Mouse (Mus musculus): ENCODE results near the gene Tgm3. TPM values are rescaled to one million over a fixed set of nuclear protein-coding genes. Genes with fewer than 3 reads are reported as not detected.

Tgm3 gene
- total RNA-seq (2014; rRNA removed): 0.48 and 0.77 TPM in 2 replicates
- 0.12 and 0.16 TPM in 2 replicates for polyA plus RNA-seq (2015; fragmentation: Nextera tagmentation; extraction: Ambion mirVana)

GRCm38 (mm10) chr2:130012026-130012425 lies at the start of gene Tgm3:
Gene Tgm3, plus strand, starts transcription at chr2:130012349.
- Histone ChIP-seq H3K9me3 (ENCODE audit: low read length) (no peaks in the 10 kb centered on the region), H3K4me3 (ENCODE audit: low read depth, low read length) (no peak within 1 kb of the TSS), H3K27ac (ENCODE audit: low read depth, low read length) (no peak within 1 kb of the TSS), H3K36me3 (ENCODE audit: insufficient read depth) (no peaks in the 10 kb centered on the region), H3K4me1 (ENCODE audit: insufficient read depth) (no peaks in the 10 kb centered on the region), H3K9ac (no peak within 1 kb of the TSS), H3K27me3 (ENCODE audit: insufficient read depth, low read length) (no peaks in the 10 kb centered on the region), H3K4me2 (ENCODE audit: low read depth) (no peak within 1 kb of the TSS)
- DNase-seq (no peak), ATAC-seq (no peak)
- 40% methylated on average over 7 of the region's 7 CpGs for WGBS
- no peak for TF ChIP-seq CTCF (IDR thresholded peaks at IDR 0.05; ENCODE audit: low read depth)

GRCm38 (mm10) chr2:129980608-129981007 lies 31.5 kb upstream of the Tgm3 start:
- Histone ChIP-seq H3K4me1 (ENCODE audit: insufficient read depth) (no peaks in the 10 kb centered on the region), H3K4me3 (ENCODE audit: low read depth, low read length) (no peak overlapping the region), H3K9me3 (ENCODE audit: low read length) (no peaks in the 10 kb centered on the region), H3K27ac (ENCODE audit: low read depth, low read length) (no peak overlapping the region), H3K36me3 (ENCODE audit: insufficient read depth) (no peaks in the 10 kb centered on the region), H3K27me3 (ENCODE audit: insufficient read depth, low read length) (no peaks in the 10 kb centered on the region), H3K9ac (no peak overlapping the region), H3K4me2 (ENCODE audit: low read depth) (no peak overlapping the region)
- DNase-seq: no peak
- no peak for TF ChIP-seq CTCF (IDR thresholded peaks at IDR 0.05; ENCODE audit: low read depth)
- 92% methylated on average over 4 of the region's 4 CpGs for WGBS
- ATAC-seq: no peak

GRCm38 (mm10) chr2:129987527-129988045 lies 24.6 kb upstream of the Tgm3 start:
- H3K9ac ChIP-seq: no peak overlapping the region
- peak overlapping the region; percentile 45; the same call in 1 of the 2 replicates for H3K27ac ChIP-seq (ENCODE audit: low read depth, low read length)
- peak; percentile 29; the same call in 1 of the 2 replicates for ATAC-seq
- no peak overlapping the region for H3K4me3 ChIP-seq (ENCODE audit: low read depth, low read length)
- 60% methylated on average over 6 of the region's 6 CpGs for WGBS
- TF ChIP-seq CTCF (IDR thresholded peaks at IDR 0.05; ENCODE audit: low read depth): no peak
- H3K4me1 ChIP-seq (ENCODE audit: insufficient read depth): no peaks in the 10 kb centered on the region
- no peak overlapping the region for H3K4me2 ChIP-seq (ENCODE audit: low read depth)
- H3K27me3 ChIP-seq (ENCODE audit: insufficient read depth, low read length): no peaks in the 10 kb centered on the region
- no peaks in the 10 kb centered on the region for H3K36me3 ChIP-seq (ENCODE audit: insufficient read depth)
- no peaks in the 10 kb centered on the region for H3K9me3 ChIP-seq (ENCODE audit: low read length)
- peak; percentile 11 for DNase-seq

GRCm38 (mm10) chr2:129989646-129990045 lies 22.5 kb upstream of the Tgm3 start:
- Histone ChIP-seq H3K27me3 (ENCODE audit: insufficient read depth, low read length) (no peaks in the 10 kb centered on the region), H3K4me1 (ENCODE audit: insufficient read depth) (no peaks in the 10 kb centered on the region), H3K9me3 (ENCODE audit: low read length) (no peaks in the 10 kb centered on the region), H3K4me2 (ENCODE audit: low read depth) (no peak overlapping the region), H3K4me3 (ENCODE audit: low read depth, low read length) (no peak overlapping the region), H3K27ac (ENCODE audit: low read depth, low read length) (no peak overlapping the region), H3K9ac (no peak overlapping the region), H3K36me3 (ENCODE audit: insufficient read depth) (no peaks in the 10 kb centered on the region)
- TF ChIP-seq CTCF (IDR thresholded peaks at IDR 0.05; ENCODE audit: low read depth): no peak
- 91% methylated on average over 2 of the region's 2 CpGs for WGBS
- ATAC-seq: no peak
- DNase-seq: no peak

GRCm38 (mm10) chr2:129994468-129994867 lies 17.7 kb upstream of the Tgm3 start:
- no peak for DNase-seq
- Histone ChIP-seq H3K9ac (no peak overlapping the region), H3K36me3 (ENCODE audit: insufficient read depth) (no peaks in the 10 kb centered on the region), H3K4me3 (ENCODE audit: low read depth, low read length) (no peak overlapping the region), H3K27ac (ENCODE audit: low read depth, low read length) (no peak overlapping the region), H3K27me3 (ENCODE audit: insufficient read depth, low read length) (no peaks in the 10 kb centered on the region), H3K9me3 (ENCODE audit: low read length) (no peaks in the 10 kb centered on the region), H3K4me1 (ENCODE audit: insufficient read depth) (no peaks in the 10 kb centered on the region), H3K4me2 (ENCODE audit: low read depth) (no peak overlapping the region)
- 78% methylated on average over 3 of the region's 3 CpGs for WGBS
- no peak for ATAC-seq
- no peak for TF ChIP-seq CTCF (IDR thresholded peaks at IDR 0.05; ENCODE audit: low read depth)

GRCm38 (mm10) chr2:129998476-129998875 lies 13.7 kb upstream of the Tgm3 start:
- H3K4me2 ChIP-seq (ENCODE audit: low read depth): no peak overlapping the region
- peak overlapping the region; percentile 50 for H3K27ac ChIP-seq (ENCODE audit: low read depth, low read length)
- no peak; the same call in 1 of the 2 replicates for TF ChIP-seq CTCF (IDR thresholded peaks at IDR 0.05; ENCODE audit: low read depth)
- WGBS: 53% methylated on average over 7 of the region's 7 CpGs
- H3K36me3 ChIP-seq (ENCODE audit: insufficient read depth): no peaks in the 10 kb centered on the region
- ATAC-seq: peak; percentile 81
- DNase-seq: peak; percentile 86
- no peaks in the 10 kb centered on the region for H3K4me1 ChIP-seq (ENCODE audit: insufficient read depth)
- no peak overlapping the region for H3K4me3 ChIP-seq (ENCODE audit: low read depth, low read length)
- H3K27me3 ChIP-seq (ENCODE audit: insufficient read depth, low read length): no peaks in the 10 kb centered on the region
- H3K9ac ChIP-seq: no peak overlapping the region
- H3K9me3 ChIP-seq (ENCODE audit: low read length): no peaks in the 10 kb centered on the region

GRCm38 (mm10) chr2:129999296-129999695 lies 12.9 kb upstream of the Tgm3 start:
- no peaks in the 10 kb centered on the region for H3K4me1 ChIP-seq (ENCODE audit: insufficient read depth)
- no peaks in the 10 kb centered on the region for H3K9me3 ChIP-seq (ENCODE audit: low read length)
- 76% methylated on average over 4 of the region's 4 CpGs for WGBS
- no peaks in the 10 kb centered on the region for H3K27me3 ChIP-seq (ENCODE audit: insufficient read depth, low read length)
- no peaks in the 10 kb centered on the region for H3K36me3 ChIP-seq (ENCODE audit: insufficient read depth)
- ATAC-seq (no peak), DNase-seq (no peak)
- H3K27ac ChIP-seq (ENCODE audit: low read depth, low read length): peak overlapping the region; percentile 50; the same call in 1 of the 2 replicates
- H3K4me2 ChIP-seq (ENCODE audit: low read depth): no peak overlapping the region
- H3K4me3 ChIP-seq (ENCODE audit: low read depth, low read length): no peak overlapping the region
- no peak overlapping the region for H3K9ac ChIP-seq
- no peak for TF ChIP-seq CTCF (IDR thresholded peaks at IDR 0.05; ENCODE audit: low read depth)

All from forebrain, postnatal 0 days (tissue).